Mouse (Mus musculus) heart, adult 9 months (tissue): ENCODE data around the gene Ppp2r5c.

Source experiments
- DNase-seq, 2 experiments: peaks; one replicate each; pipeline ENCODE4 v3.0.0; 2022; ENCODE audit warnings: low spot score in 2 of 2

Ppp2r5c gene

GRCm38 (mm10) chr12:110442238-110442637 is 4.7 kb upstream of the Ppp2r5c start:
- no peak for DNase-seq

GRCm38 (mm10) chr12:110444530-110444929 is 2.4 kb upstream of the Ppp2r5c start:
- no peak for DNase-seq

- DNase-seq = no peak
These were observed 1.1 kb upstream of the Ppp2r5c start for GRCm38 (mm10) chr12:110445775-110446174.

- peak; percentile 34 to 39 for DNase-seq
These were observed 386 bp downstream of the Ppp2r5c start for GRCm38 (mm10) chr12:110447306-110447705.

GRCm38 (mm10) chr12:110448767-110449166 is 1.8 kb downstream of the Ppp2r5c start:
- no peak for DNase-seq

- DNase-seq = peak; percentile 39 to 63
These were observed 7.3 kb downstream of the Ppp2r5c start for GRCm38 (mm10) chr12:110454223-110454622.

GRCm38 (mm10) chr12:110456024-110456423 is 9.1 kb downstream of the Ppp2r5c start:
- DNase-seq = no peak

- no peak for DNase-seq
These were observed 11.7 kb downstream of the Ppp2r5c start for GRCm38 (mm10) chr12:110458667-110459066.

- DNase-seq = peak; percentile 75 to 82
These were observed 13.7 kb downstream of the Ppp2r5c start for GRCm38 (mm10) chr12:110460418-110461300.

GRCm38 (mm10) chr12:110463711-110464110 is 16.8 kb downstream of the Ppp2r5c start:
- no peak for DNase-seq

- DNase-seq = no peak
These were observed 24.5 kb downstream of the Ppp2r5c start for GRCm38 (mm10) chr12:110471426-110471825.

GRCm38 (mm10) chr12:110472247-110472646 is 25.3 kb downstream of the Ppp2r5c start:
- no peak for DNase-seq

GRCm38 (mm10) chr12:110474497-110474896 is 27.6 kb downstream of the Ppp2r5c start:
- peak in 1 of 2 experiments; percentile 29 for DNase-seq

GRCm38 (mm10) chr12:110476561-110476960 is 29.6 kb downstream of the Ppp2r5c start:
- DNase-seq = no peak

GRCm38 (mm10) chr12:110477906-110478305 is 31.0 kb downstream of the Ppp2r5c start:
- DNase-seq = no peak

- DNase-seq = peak in 1 of 2 experiments; percentile 51
These were observed 31.7 kb downstream of the Ppp2r5c start for GRCm38 (mm10) chr12:110478601-110479008.

GRCm38 (mm10) chr12:110479268-110479667 is 32.3 kb downstream of the Ppp2r5c start:
- peak in 1 of 2 experiments; percentile 24 for DNase-seq

- DNase-seq = no peak
These were observed 33.8 kb downstream of the Ppp2r5c start for GRCm38 (mm10) chr12:110480701-110481100.

GRCm38 (mm10) chr12:110483761-110484160 is 36.8 kb downstream of the Ppp2r5c start:
- no peak for DNase-seq

GRCm38 (mm10) chr12:110484824-110485584 is 38.1 kb downstream of the Ppp2r5c start:
- no peak for DNase-seq

GRCm38 (mm10) chr12:110485585-110486331 is 38.8 kb downstream of the Ppp2r5c start:
- DNase-seq = peak; percentile 91 to 92

- no peak for DNase-seq
These were observed 39.9 kb downstream of the Ppp2r5c start for GRCm38 (mm10) chr12:110486852-110487251.
